Mouse (Mus musculus) cortical plate, adult 2 months (tissue): ENCODE data around the gene Megf9.

Source experiments
- CTCF ChIP-seq: fragments of 200-500 bp; IDR thresholded peaks from 2 replicates; pipeline ENCODE4 v1.5.1; 2011; ENCODE audit warnings: mild to moderate bottlenecking, control low read depth, low read length; ENCODE audit not compliant: insufficient read depth; ENCODE audit errors: extremely low read depth
- POLR2A ChIP-seq: fragments of 200-500 bp; IDR thresholded peaks from 2 replicates; pipeline ENCODE4 v1.6.1; 2011; ENCODE audit warnings: mild to moderate bottlenecking, low read length, control low read depth; ENCODE audit not compliant: insufficient read depth; ENCODE audit errors: extremely low read depth

DNA sequence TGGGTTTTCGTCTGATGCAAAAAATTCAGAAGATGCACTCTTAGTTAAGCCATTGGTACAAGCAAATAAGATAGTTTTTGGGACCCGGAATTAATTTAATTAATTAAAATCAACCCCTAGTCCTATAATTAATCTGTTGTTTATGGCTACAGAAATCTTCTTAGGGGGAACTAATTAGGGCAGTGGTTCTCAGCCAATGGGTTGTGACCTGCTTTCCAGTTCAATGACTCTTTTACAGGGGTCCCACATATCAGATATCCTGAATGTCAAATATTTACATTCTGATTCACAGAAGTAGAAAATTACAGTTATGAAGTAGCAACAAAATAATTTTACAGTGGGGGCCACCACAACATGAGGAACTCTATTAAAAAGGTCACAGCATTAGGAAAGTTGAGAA, 39.1 kb upstream of the Megf9 start:
- TF ChIP-seq CTCF (no peak), POLR2A (no peak)
